Comparison of ENCODE assay signal across 17 mouse cellular contexts in the genomic region with DNA sequence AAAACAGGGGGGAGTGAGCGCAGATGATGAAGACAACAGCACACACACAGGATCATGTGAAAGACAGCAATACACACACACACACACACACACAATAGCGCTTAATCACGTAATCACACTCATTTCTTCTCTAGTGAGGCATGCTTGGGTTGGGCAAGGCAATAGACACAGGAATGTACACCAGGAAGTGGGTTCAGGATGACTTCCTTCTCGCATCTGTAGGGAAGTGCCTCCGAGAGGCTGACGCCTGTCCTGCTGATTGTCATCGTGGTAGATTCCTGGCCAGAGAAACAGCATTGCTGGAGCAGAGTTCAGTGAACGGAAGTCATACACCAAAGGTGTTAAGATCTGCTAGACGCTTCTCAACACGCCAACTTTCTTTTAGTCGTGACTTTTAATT. TPM values are rescaled to one million over a fixed set of nuclear protein-coding genes. Genes with fewer than 3 reads are reported as not detected.
DNase-seq lines count a peak whose midpoint lies in the region; ATAC-seq lines count a peak whose summit lies in the region.
"Had no signal": no experiment of that assay in that cellular context is flagged by ENCODE, and none has a peak within 500 bp of the region (broad histone marks: within the 10 kb centered on the region; RNA-seq: fewer than 3 reads in every experiment).

No protein-coding gene starts in this region.

- H3K4me2 ChIP-seq in liver, embryonic 12.5 days, result 0 out of 2 replicates have a peak overlapping the region, but pooled peaks have one; percentile 4
- H3K4me2 ChIP-seq: embryonic facial prominence, embryonic 13.5 days; limb, embryonic 13.5 days; lung, embryonic 15.5 days; neural tube, embryonic 15.5 days had no signal

- no peaks in the 10 kb centered on the region for H3K36me3 ChIP-seq in liver, embryonic 12.5 days
- H3K36me3 ChIP-seq: embryonic facial prominence, embryonic 13.5 days; forebrain, embryonic 10.5 days; limb, embryonic 13.5 days; lung, embryonic 15.5 days; neural tube, embryonic 15.5 days had no signal

- H3K27ac ChIP-seq in liver, embryonic 12.5 days, result no peak overlapping the region
- H3K27ac ChIP-seq: embryonic facial prominence, embryonic 13.5 days; forebrain, embryonic 10.5 days; left cerebral cortex, adult 2 months; limb, embryonic 13.5 days; lung, embryonic 15.5 days; neural tube, embryonic 15.5 days had no signal

- no peak overlapping the region for H3K4me3 ChIP-seq in liver, embryonic 12.5 days
- H3K4me3 ChIP-seq: embryonic facial prominence, embryonic 13.5 days; forebrain, embryonic 10.5 days; left cerebral cortex, adult 2 months; limb, embryonic 13.5 days; lung, embryonic 15.5 days; neural tube, embryonic 15.5 days had no signal

- H3K27me3 ChIP-seq in liver, embryonic 12.5 days (replicated peaks), result peaks cover 19% of the 10 kb centered on the region
- H3K27me3 ChIP-seq: embryonic facial prominence, embryonic 13.5 days; limb, embryonic 13.5 days; lung, embryonic 15.5 days; Patski had no signal

- DNase-seq in lung, postnatal 36 days, result peak; percentile 36
- DNase-seq in lung, postnatal 10 days, result no peak
- peak; percentile 35 for DNase-seq in T-cell, adult 2 months (ENCODE audit: low spot score)
- DNase-seq in urinary bladder, postnatal 25 days (ENCODE audit: low spot score), result no peak
- DNase-seq in gastrocnemius, postnatal 25 days, result no peak
- DNase-seq in testis, postnatal 10 days (ENCODE audit: low spot score), result no peak
- DNase-seq: adrenal gland, adult 8-10 months; cerebellum, postnatal 36 days had no signal

- no peaks in the 10 kb centered on the region for H3K4me1 ChIP-seq in liver, embryonic 12.5 days
- H3K4me1 ChIP-seq: embryonic facial prominence, embryonic 13.5 days; forebrain, embryonic 10.5 days; limb, embryonic 13.5 days; lung, embryonic 15.5 days; neural tube, embryonic 15.5 days had no signal

- 27% methylated on average over 11 of the region's 11 CpGs for WGBS in liver, embryonic 12.5 days (ENCODE audit: insufficient replicate concordance)

- no peak for ATAC-seq in liver, embryonic 12.5 days
- peak; percentile 48; the same call in 1 of the 2 replicates for ATAC-seq in neutrophil, adult 5-6 weeks (ENCODE audit: extremely low read depth, insufficient number of reproducible peaks, low FRiP score, poor library complexity, severe bottlenecking)
- ATAC-seq: Patski had no signal

- no peaks in the 10 kb centered on the region for H3K9me3 ChIP-seq in liver, embryonic 12.5 days (replicated peaks)
- H3K9me3 ChIP-seq: embryonic facial prominence, embryonic 13.5 days; forebrain, embryonic 10.5 days; limb, embryonic 13.5 days; lung, embryonic 15.5 days; neural tube, embryonic 15.5 days had no signal

- H3K9ac ChIP-seq in liver, embryonic 12.5 days, result no peak overlapping the region
- H3K9ac ChIP-seq: embryonic facial prominence, embryonic 13.5 days; limb, embryonic 13.5 days; lung, embryonic 15.5 days; neural tube, embryonic 15.5 days had no signal

RNA-seq across cellular contexts. Expression of a gene that starts 8.8 kb away (rescaled TPM):
- 15.0 and 16.5 TPM in 2 replicates for polyA plus RNA-seq in liver, embryonic 12.5 days (2016; fragmentation: Nextera tagmentation; extraction: Ambion mirVana)
- 29.6 and 32.9 TPM in 2 replicates for total RNA-seq in neutrophil, adult 5-6 weeks (2017)
- total RNA-seq in gastrocnemius, postnatal 25 days (2021), result 1 to 10 TPM; 4.7 to 6.4 TPM

RNA-seq across cellular contexts. Expression of a gene that starts 8.9 kb away (rescaled TPM):
- polyA plus RNA-seq in liver, embryonic 12.5 days (2016; fragmentation: Nextera tagmentation; extraction: Ambion mirVana), result 108 and 114 TPM in 2 replicates
- total RNA-seq in neutrophil, adult 5-6 weeks (2017), result 70.2 and 76.5 TPM in 2 replicates
- total RNA-seq in gastrocnemius, postnatal 25 days (2021), result 10 to 100 TPM; 91.6 to 94.1 TPM

Comparison
In these comparisons a context has a peak if more than half of its experiments do, and no peak if none do; other contexts are left out.
1. DNase-seq: peak in lung, postnatal 36 days (single experiment) and T-cell, adult 2 months (single experiment); none in lung, postnatal 10 days (single experiment), urinary bladder, postnatal 25 days (single experiment), gastrocnemius, postnatal 25 days (single experiment) and testis, postnatal 10 days (single experiment).